Mouse (Mus musculus) cerebellum, adult 2 months (tissue): ENCODE data around the gene Cadm4. TPM values are rescaled to one million over a fixed set of nuclear protein-coding genes. Genes with fewer than 3 reads are reported as not detected.
A peak's percentile ranks its signal among the peaks of the same experiment; 100 is the strongest.

Experiments used
- DNase-seq, 2 experiments: peaks; one replicate each; pipeline ENCODE4 v3.0.0; 2021
- H3K27ac ChIP-seq: fragments of 200-500 bp; 2 replicates; pipeline ENCODE4 v1.5.1; 2012; ENCODE audit warnings: low read length, control low read depth, inconsistent platforms; ENCODE audit not compliant: insufficient read depth
- H3K27me3 ChIP-seq: fragments of 200-500 bp; 2 replicates; pipeline ENCODE4 v1.6.1; 2012; ENCODE audit warnings: inconsistent platforms, mild to moderate bottlenecking, low read length, moderate library complexity; ENCODE audit not compliant: control insufficient read depth, insufficient read depth
- H3K4me1 ChIP-seq: fragments of 200-500 bp; 2 replicates; pipeline ENCODE4 v1.6.1; 2011; ENCODE audit warnings: low read length; ENCODE audit not compliant: control insufficient read depth, insufficient read depth
- H3K4me3 ChIP-seq: fragments of 200-500 bp; replicated peaks from 2 replicates; pipeline ENCODE3; 2011; ENCODE audit warnings: mild to moderate bottlenecking, low read depth, low read length, control low read depth; ENCODE audit not compliant: insufficient read depth
- CTCF ChIP-seq: fragments of 200-500 bp; IDR thresholded peaks from 2 replicates; pipeline ENCODE4 v1.5.1; 2011; ENCODE audit warnings: low read depth, mild to moderate bottlenecking, control low read depth, low read length, moderate library complexity, borderline replicate concordance; ENCODE audit not compliant: insufficient read depth
- POLR2A ChIP-seq: fragments of 200-500 bp; IDR thresholded peaks from 2 replicates; pipeline ENCODE4 v1.6.1; 2011; ENCODE audit warnings: low read length, control low read depth, borderline replicate concordance; ENCODE audit not compliant: insufficient read depth
- WGBS: fragments of 180-500 bp; shearing (Covaris S2); methylation state at CpG from one replicate; pipeline ENCODE4 v1.1.7; 2018; 5-methylcytosine and 5-hydroxymethylcytosine counted together
- polyA plus RNA-seq: library from polyadenylated mRNA; depleted of rRNA; stranded (reverse); fragments of >200 nt; gene quantifications from 2 replicates; pipeline ENCODE4 v1.2.3, GENCODE M21; 2012

Cadm4 gene
- polyA plus RNA-seq, 1 experiment, result 312 TPM

- Histone ChIP-seq H3K27ac (no peak overlapping the region), H3K4me3 (no peak overlapping the region), H3K27me3 (no peaks in the 10 kb centered on the region), H3K4me1 (peaks cover 15% of the 10 kb centered on the region; the same call in 1 of the 2 replicates)
- TF ChIP-seq CTCF, result no peak
- no peak for TF ChIP-seq POLR2A
- no peak for DNase-seq
- WGBS, result 79% methylated on average over 28 of the region's 28 CpGs
Measured at GRCm38 (mm10) chr7:24533031-24533571, 51.3 kb downstream of the Cadm4 start.

- WGBS, result 46% methylated on average over 42 of the region's 42 CpGs
- Histone ChIP-seq H3K27ac (no peak overlapping the region), H3K4me3 (no peak overlapping the region), H3K27me3 (no peaks in the 10 kb centered on the region), H3K4me1 (peaks cover 21% of the 10 kb centered on the region)
- no peak for TF ChIP-seq POLR2A
- no peak for TF ChIP-seq CTCF
- peak in 1 of 2 experiments; percentile 49 for DNase-seq
Measured at GRCm38 (mm10) chr7:24533806-24534205, 52.0 kb downstream of the Cadm4 start.

GRCm38 (mm10) chr7:24534301-24534700 is 52.5 kb downstream of the Cadm4 start:
- H3K27ac ChIP-seq, result no peak overlapping the region
- H3K4me3 ChIP-seq, result no peak overlapping the region
- TF ChIP-seq POLR2A, result no peak
- no peak for TF ChIP-seq CTCF
- H3K27me3 ChIP-seq, result no peaks in the 10 kb centered on the region
- peak in 1 of 2 experiments; percentile 47 for DNase-seq
- peaks cover 23% of the 10 kb centered on the region for H3K4me1 ChIP-seq
- 53% methylated on average over 19 of the region's 19 CpGs for WGBS

GRCm38 (mm10) chr7:24537081-24537480 is 55.3 kb downstream of the Cadm4 start:
- Histone ChIP-seq H3K27ac (peak overlapping the region; percentile 16; the same call in 1 of the 2 replicates), H3K4me3 (no peak overlapping the region), H3K27me3 (no peaks in the 10 kb centered on the region), H3K4me1 (peaks cover 23% of the 10 kb centered on the region)
- no peak for DNase-seq
- TF ChIP-seq POLR2A (no peak), CTCF (no peak)
- 23% methylated on average over 4 of the region's 4 CpGs for WGBS

- peak; percentile 82 to 88 for DNase-seq
Measured at GRCm38 (mm10) chr7:24537591-24537990, 55.8 kb downstream of the Cadm4 start.

GRCm38 (mm10) chr7:24538154-24538553 is 56.3 kb downstream of the Cadm4 start:
- Histone ChIP-seq H3K27me3 (no peaks in the 10 kb centered on the region), H3K4me3 (no peak overlapping the region), H3K27ac (peak overlapping the region; percentile 16), H3K4me1 (peaks cover 22% of the 10 kb centered on the region)
- no peak for TF ChIP-seq CTCF
- whole genome bisulfite sequencing, result 21% methylated on average over 5 of the region's 5 CpGs
- peak in 1 of 2 experiments; percentile 42 for DNase-seq

More at GRCm38 (mm10) chr7:24537591-24537990, 55.8 kb downstream of the Cadm4 start:
- Histone ChIP-seq H3K4me3 (no peak overlapping the region), H3K27ac (peak overlapping the region; percentile 16), H3K4me1 (peaks cover 23% of the 10 kb centered on the region), H3K27me3 (no peaks in the 10 kb centered on the region)
- WGBS, result 11% methylated on average over 5 of the region's 5 CpGs
- TF ChIP-seq POLR2A, result no peak
- TF ChIP-seq CTCF, result no peak; the same call in 1 of the 2 replicates

- TF ChIP-seq POLR2A (no peak), CTCF (no peak)
- Histone ChIP-seq H3K27me3 (no peaks in the 10 kb centered on the region), H3K27ac (no peak overlapping the region), H3K4me1 (peaks cover 17% of the 10 kb centered on the region), H3K4me3 (no peak overlapping the region)
- DNase-seq, result no peak
- WGBS, result 39% methylated on average over 5 of the region's 5 CpGs
Measured at GRCm38 (mm10) chr7:24538701-24539100, 56.9 kb downstream of the Cadm4 start.

GRCm38 (mm10) chr7:24539686-24540085 is 57.9 kb downstream of the Cadm4 start:
- H3K4me3 ChIP-seq, result no peak overlapping the region
- no peaks in the 10 kb centered on the region for H3K27me3 ChIP-seq
- WGBS, result 95% methylated on average over 4 of the region's 4 CpGs
- H3K27ac ChIP-seq, result no peak overlapping the region
- no peak for DNase-seq
- no peak for TF ChIP-seq CTCF
- no peak for TF ChIP-seq POLR2A
- H3K4me1 ChIP-seq, result peaks cover 17% of the 10 kb centered on the region
